Mouse (Mus musculus) layer of hippocampus, postnatal 36 days (tissue): Measurements from ENCODE around the gene Gm10563. TPM values are rescaled to one million over a fixed set of nuclear protein-coding genes. Genes with fewer than 3 reads are reported as not detected.

Experiments
- total RNA-seq, 2 experiments: library from RNA; stranded (reverse); gene quantifications; 2 replicates each; pipeline ENCODE4 v1.2.3; 2021

The Gm10563 gene
- total RNA-seq, 2 experiments from 2014 or later: not detected

Other genes with a start within 250 kb of the Gm10563 start
- 10 to 100 TPM; 21.0 to 21.2 TPM for gene Gabrd, start 247.3 kb downstream of the Gm10563 start, total RNA-seq
- 10 to 100 TPM; 11.1 to 14.0 TPM for gene Cfap74, start 236.2 kb downstream of the Gm10563 start, total RNA-seq
- gene Tmem52, start 176.3 kb downstream of the Gm10563 start, total RNA-seq: 1 to 10 TPM; 2.0 to 6.6 TPM
- 100 to 1,000 TPM; 744 to 792 TPM for gene Gnb1, start 154.0 kb downstream of the Gm10563 start, total RNA-seq
- gene Nadk, start 83.0 kb downstream of the Gm10563 start, total RNA-seq: 10 to 100 TPM; 65.8 to 71.5 TPM
- 10 to 100 TPM; 40.1 to 41.0 TPM for gene Slc35e2, start 44.0 kb downstream of the Gm10563 start, total RNA-seq
- 10 to 100 TPM; 43.6 to 46.8 TPM for gene Cdk11b, start 20.6 kb downstream of the Gm10563 start, total RNA-seq
- gene Mmp23, start 8.0 kb upstream of the Gm10563 start, total RNA-seq: 1 to 10 TPM; 3.9 to 6.4 TPM
- gene Mib2, start 23.8 kb upstream of the Gm10563 start, total RNA-seq: 100 to 1,000 TPM in 1 of 2 experiments, 10 to 100 TPM in 1; 96.8 to 109 TPM
- 10 to 100 TPM; 21.8 to 23.0 TPM for gene Fndc10, start 48.9 kb upstream of the Gm10563 start, total RNA-seq
- 10 to 100 TPM; 78.3 to 82.6 TPM for gene Ssu72, start 59.4 kb upstream of the Gm10563 start, total RNA-seq
- gene Tmem240, start 89.4 kb upstream of the Gm10563 start, total RNA-seq: 10 to 100 TPM; 34.7 to 35.1 TPM
- 10 to 100 TPM; 51.8 to 54.0 TPM for gene Atad3a, start 115.7 kb upstream of the Gm10563 start, total RNA-seq
- gene Vwa1, start 129.3 kb upstream of the Gm10563 start, total RNA-seq: 10 to 100 TPM; 10.5 to 11.3 TPM
- 10 to 100 TPM; 29.6 to 31.8 TPM for gene Tmem88b, start 140.5 kb upstream of the Gm10563 start, total RNA-seq
- gene Ankrd65, start 145.0 kb upstream of the Gm10563 start, total RNA-seq: not detected
- 10 to 100 TPM; 83.0 to 87.4 TPM for gene Mrpl20, start 157.5 kb upstream of the Gm10563 start, total RNA-seq
- 100 to 1,000 TPM in 1 of 2 experiments, 10 to 100 TPM in 1; 87.0 to 106 TPM for gene Ccnl2, start 167.1 kb upstream of the Gm10563 start, total RNA-seq
- gene Aurkaip1, start 185.9 kb upstream of the Gm10563 start, total RNA-seq: 10 to 100 TPM; 88.4 to 98.2 TPM
- gene Mxra8, start 194.3 kb upstream of the Gm10563 start, total RNA-seq: 1 to 10 TPM; 5.6 to 8.1 TPM
- 10 to 100 TPM; 75.6 to 76.6 TPM for gene Dvl1, start 202.0 kb upstream of the Gm10563 start, total RNA-seq
- under 1 TPM; 0.15 to 0.48 TPM for gene Tas1r3, start 218.0 kb upstream of the Gm10563 start, total RNA-seq
- gene Cptp, start 224.0 kb upstream of the Gm10563 start, total RNA-seq: 10 to 100 TPM; 24.5 to 24.9 TPM
- 10 to 100 TPM; 35.7 to 36.9 TPM for gene Ints11, start 224.1 kb upstream of the Gm10563 start, total RNA-seq
- gene Pusl1, start 246.4 kb upstream of the Gm10563 start, total RNA-seq: 10 to 100 TPM; 56.8 to 59.9 TPM
- gene Acap3, start 246.4 kb upstream of the Gm10563 start, total RNA-seq: 100 to 1,000 TPM; 109 to 128 TPM